Mouse (Mus musculus): ENCODE results near the gene Alad. TPM values are rescaled to one million over a fixed set of nuclear protein-coding genes. Genes with fewer than 3 reads are reported as not detected.
A peak's percentile ranks its signal among the peaks of the same experiment; 100 is the strongest.

The Alad gene
- polyA plus RNA-seq, 1 experiment: 64.4 TPM

DNA sequence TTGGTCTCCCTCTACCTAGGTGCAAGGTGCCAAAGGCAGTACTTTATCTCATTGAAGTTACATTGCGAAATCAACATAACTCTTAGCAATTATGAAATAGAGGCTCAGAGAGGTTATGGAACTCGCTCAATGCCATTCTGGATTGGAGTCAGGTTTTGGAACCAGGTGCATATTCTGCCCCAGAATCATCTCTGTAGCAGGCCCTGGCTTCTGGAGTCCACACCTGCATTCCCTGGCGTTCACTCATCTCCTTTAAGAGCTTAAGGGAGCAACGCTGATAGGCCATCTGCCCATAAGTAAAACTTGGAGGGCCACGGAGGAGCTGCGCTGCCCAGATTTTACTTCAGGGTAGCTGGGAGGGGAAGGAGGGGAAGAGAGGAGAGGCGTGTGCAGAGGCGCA is 2.7 kb downstream of the Alad start:
- DNase-seq: no peak
- Histone ChIP-seq H3K27me3 (ENCODE audit: control insufficient read depth, insufficient read depth, low read length) (no peaks in the 10 kb centered on the region), H3K4me3 (replicated peaks; ENCODE audit: insufficient read depth, low read depth, low read length) (no peak overlapping the region), H3K4me1 (ENCODE audit: control insufficient read depth, insufficient read depth, low read length) (peaks cover 24% of the 10 kb centered on the region), H3K27ac (ENCODE audit: insufficient read depth, low read length) (peak overlapping the region; percentile 48)
- WGBS: 65% methylated on average over 8 of the region's 8 CpGs
- TF ChIP-seq POLR2A (IDR thresholded peaks at IDR 0.05; ENCODE audit: borderline replicate concordance, insufficient read depth, low read length): no peak
- TF ChIP-seq CTCF (IDR thresholded peaks at IDR 0.05; ENCODE audit: borderline replicate concordance, insufficient read depth, low read depth, low read length): no peak

DNA sequence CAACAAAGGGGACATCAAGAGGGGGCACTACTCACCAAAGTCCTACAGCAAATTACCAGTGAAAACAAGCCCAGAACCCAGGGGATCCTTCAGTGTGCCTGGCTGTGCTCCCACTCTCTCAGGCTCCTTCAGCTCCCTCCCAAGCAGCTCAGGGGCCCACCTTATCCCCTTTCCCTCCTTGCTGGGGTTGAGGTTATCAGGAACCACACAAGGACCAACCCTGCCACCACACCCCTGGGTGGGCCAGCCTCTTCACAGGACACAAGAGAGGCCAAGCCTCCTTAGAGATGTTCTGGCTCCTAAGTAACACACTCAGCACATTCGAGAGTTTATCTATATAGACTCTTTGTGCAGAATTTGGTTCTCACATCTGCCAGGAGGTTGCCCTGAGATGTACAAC is 3.1 kb downstream of the Alad start:
- TF ChIP-seq CTCF (IDR thresholded peaks at IDR 0.05; ENCODE audit: borderline replicate concordance, insufficient read depth, low read depth, low read length) (no peak), POLR2A (IDR thresholded peaks at IDR 0.05; ENCODE audit: borderline replicate concordance, insufficient read depth, low read length) (no peak)

DNA sequence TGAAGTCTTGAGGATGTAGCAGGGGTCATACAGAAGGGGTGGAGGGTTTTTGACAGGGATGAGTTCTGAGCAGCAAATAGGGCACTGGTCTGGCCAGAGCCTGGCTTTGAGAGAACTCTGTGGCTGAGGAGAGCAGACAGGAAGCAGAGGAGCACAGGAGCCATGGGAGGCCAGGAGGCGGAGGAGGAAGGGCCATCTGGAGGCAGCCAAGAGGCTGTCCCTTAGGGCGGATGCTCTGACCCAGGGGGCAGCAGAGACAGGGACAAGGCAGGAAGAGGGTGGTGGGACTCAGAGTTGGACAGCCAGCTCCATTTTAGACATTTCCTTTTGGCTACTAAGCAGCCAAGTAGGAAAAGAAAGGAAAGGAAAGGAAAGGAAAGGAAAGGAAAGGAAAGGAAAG is 3.6 kb downstream of the Alad start:
- H3K4me3 ChIP-seq (replicated peaks; ENCODE audit: insufficient read depth, low read depth, low read length): peak overlapping the region; percentile 20
- no peaks in the 10 kb centered on the region for H3K27me3 ChIP-seq (ENCODE audit: control insufficient read depth, insufficient read depth, low read length)
- DNase-seq: peak; percentile 72 to 80
- peak overlapping the region; percentile 95 for H3K27ac ChIP-seq (ENCODE audit: insufficient read depth, low read length)
- WGBS: 6% methylated on average over 2 of the region's 2 CpGs
- H3K4me1 ChIP-seq (ENCODE audit: control insufficient read depth, insufficient read depth, low read length): peaks cover 24% of the 10 kb centered on the region
- 0 out of 2 replicates have a peak, but pooled peaks have one; percentile 1 for TF ChIP-seq CTCF (IDR thresholded peaks at IDR 0.05; ENCODE audit: borderline replicate concordance, insufficient read depth, low read depth, low read length)
- peak; percentile 39; the same call in 1 of the 2 replicates for TF ChIP-seq POLR2A (IDR thresholded peaks at IDR 0.05; ENCODE audit: borderline replicate concordance, insufficient read depth, low read length)

More for the DNA sequence above, 3.1 kb downstream of the Alad start:
- peak overlapping the region; percentile 95 for H3K27ac ChIP-seq (ENCODE audit: insufficient read depth, low read length)
- H3K4me1 ChIP-seq (ENCODE audit: control insufficient read depth, insufficient read depth, low read length): peaks cover 24% of the 10 kb centered on the region
- peak overlapping the region; percentile 0 for H3K4me3 ChIP-seq (replicated peaks; ENCODE audit: insufficient read depth, low read depth, low read length)
- DNase-seq: no peak
- no peaks in the 10 kb centered on the region for H3K27me3 ChIP-seq (ENCODE audit: control insufficient read depth, insufficient read depth, low read length)
- WGBS: 80% methylated on average over 1 of the region's 1 CpGs

DNA sequence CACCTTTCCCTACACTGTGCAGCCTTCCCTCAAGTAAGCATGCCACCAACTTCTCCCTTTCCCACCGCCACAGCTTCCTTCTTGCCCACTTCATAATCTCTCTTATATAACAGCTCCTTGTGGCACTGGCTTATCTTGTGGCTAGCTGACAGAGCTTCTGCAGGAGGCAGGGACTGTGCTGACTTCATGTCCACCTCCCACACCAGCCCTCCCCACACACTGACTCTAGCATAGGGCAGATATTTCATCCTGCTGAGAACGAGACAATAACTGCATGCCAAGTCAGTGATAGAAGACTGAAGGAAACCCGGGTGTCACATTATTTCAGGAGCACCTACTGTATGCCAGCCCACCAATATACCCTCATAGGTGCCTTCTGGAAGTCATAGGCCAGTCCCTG is 4.2 kb downstream of the Alad start:
- H3K27ac ChIP-seq (ENCODE audit: insufficient read depth, low read length): peak overlapping the region; percentile 95
- WGBS: 16% methylated on average over 3 of the region's 3 CpGs
- no peaks in the 10 kb centered on the region for H3K27me3 ChIP-seq (ENCODE audit: control insufficient read depth, insufficient read depth, low read length)
- H3K4me1 ChIP-seq (ENCODE audit: control insufficient read depth, insufficient read depth, low read length): peaks cover 24% of the 10 kb centered on the region
- peak in 1 of 2 experiments; percentile 66 for DNase-seq
- peak overlapping the region; percentile 20 for H3K4me3 ChIP-seq (replicated peaks; ENCODE audit: insufficient read depth, low read depth, low read length)
- TF ChIP-seq POLR2A (IDR thresholded peaks at IDR 0.05; ENCODE audit: borderline replicate concordance, insufficient read depth, low read length) (no peak), CTCF (IDR thresholded peaks at IDR 0.05; ENCODE audit: borderline replicate concordance, insufficient read depth, low read depth, low read length) (no peak)

DNA sequence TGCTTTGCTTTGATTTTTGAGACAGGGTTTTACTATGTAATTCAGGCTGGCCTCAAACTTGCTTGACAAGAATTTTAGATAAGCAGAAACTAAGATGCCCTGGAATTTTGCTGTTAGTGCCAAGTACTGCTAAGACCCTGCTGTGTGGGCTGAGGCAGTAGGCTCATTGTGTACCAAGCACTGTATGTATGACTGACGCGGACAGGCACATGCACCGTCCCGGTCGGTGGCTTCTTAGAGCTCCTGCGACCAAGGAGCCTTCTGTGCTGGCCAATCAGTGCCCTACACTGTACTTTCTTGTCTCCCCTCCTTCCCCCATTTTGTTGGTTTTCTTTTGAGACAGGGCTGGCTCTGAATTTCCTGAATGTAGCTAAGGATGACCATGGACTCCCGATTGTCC is 4.7 kb downstream of the Alad start:
- H3K27ac ChIP-seq (ENCODE audit: insufficient read depth, low read length): peak overlapping the region; percentile 95
- TF ChIP-seq POLR2A (IDR thresholded peaks at IDR 0.05; ENCODE audit: borderline replicate concordance, insufficient read depth, low read length) (no peak), CTCF (IDR thresholded peaks at IDR 0.05; ENCODE audit: borderline replicate concordance, insufficient read depth, low read depth, low read length) (no peak)
- H3K4me3 ChIP-seq (replicated peaks; ENCODE audit: insufficient read depth, low read depth, low read length): peak overlapping the region; percentile 20
- DNase-seq: no peak
- 37% methylated on average over 7 of the region's 7 CpGs for WGBS
- H3K4me1 ChIP-seq (ENCODE audit: control insufficient read depth, insufficient read depth, low read length): peaks cover 24% of the 10 kb centered on the region
- no peaks in the 10 kb centered on the region for H3K27me3 ChIP-seq (ENCODE audit: control insufficient read depth, insufficient read depth, low read length)

DNA sequence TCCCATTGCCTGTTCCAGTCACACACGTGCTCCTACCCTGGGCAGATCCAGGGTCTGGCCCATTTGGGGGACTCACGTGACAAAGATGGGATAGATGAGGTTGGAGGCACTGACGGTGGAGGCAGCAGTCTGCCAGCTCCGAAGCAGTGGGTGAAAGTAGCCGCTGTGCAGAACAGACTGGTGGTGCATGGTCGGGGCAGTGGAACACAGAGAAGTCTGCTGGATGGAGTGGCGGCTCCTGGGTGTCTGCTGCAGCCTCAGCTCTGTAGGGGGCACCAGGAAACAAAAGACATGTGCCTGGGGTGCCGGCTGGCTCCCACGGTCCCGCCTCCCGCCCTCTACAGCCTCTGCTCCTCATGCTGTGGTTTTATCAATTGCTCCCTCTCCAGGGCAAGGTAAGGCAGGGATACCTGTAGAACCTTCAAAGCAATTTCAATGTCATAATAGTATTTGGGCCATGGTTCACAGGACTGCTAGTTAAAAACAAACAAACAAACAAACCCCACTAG is 5.7 kb downstream of the Alad start:
- 50% methylated on average over 11 of the region's 11 CpGs for WGBS
- H3K4me1 ChIP-seq (ENCODE audit: control insufficient read depth, insufficient read depth, low read length): peaks cover 24% of the 10 kb centered on the region
- DNase-seq: no peak
- no peak overlapping the region for H3K4me3 ChIP-seq (replicated peaks; ENCODE audit: insufficient read depth, low read depth, low read length)
- TF ChIP-seq POLR2A (IDR thresholded peaks at IDR 0.05; ENCODE audit: borderline replicate concordance, insufficient read depth, low read length) (no peak), CTCF (IDR thresholded peaks at IDR 0.05; ENCODE audit: borderline replicate concordance, insufficient read depth, low read depth, low read length) (no peak)
- H3K27me3 ChIP-seq (ENCODE audit: control insufficient read depth, insufficient read depth, low read length): no peaks in the 10 kb centered on the region
- H3K27ac ChIP-seq (ENCODE audit: insufficient read depth, low read length): no peak overlapping the region

DNA sequence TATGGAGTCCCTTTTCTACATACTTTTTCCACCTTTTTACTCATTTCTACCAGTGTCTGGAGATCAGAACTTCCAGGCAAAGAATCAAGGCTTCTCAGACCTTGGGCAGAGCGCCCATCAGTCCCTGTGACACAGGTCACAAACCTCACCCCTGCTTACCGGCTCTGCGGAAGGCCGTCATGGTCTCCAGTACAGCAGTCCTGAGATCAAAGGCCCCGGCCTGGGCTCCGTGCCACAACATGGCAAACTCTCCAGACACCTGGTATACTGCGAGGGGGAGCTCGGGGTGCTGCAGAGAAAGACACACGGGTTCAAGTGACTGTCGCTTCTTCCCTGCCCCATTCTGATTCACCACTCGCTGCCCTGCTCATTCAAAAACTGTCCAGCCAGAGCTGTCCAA is 9.8 kb downstream of the Alad start:
- Histone ChIP-seq H3K4me1 (ENCODE audit: control insufficient read depth, insufficient read depth, low read length) (peaks cover 5% of the 10 kb centered on the region), H3K27ac (ENCODE audit: insufficient read depth, low read length) (no peak overlapping the region), H3K27me3 (ENCODE audit: control insufficient read depth, insufficient read depth, low read length) (no peaks in the 10 kb centered on the region), H3K4me3 (replicated peaks; ENCODE audit: insufficient read depth, low read depth, low read length) (no peak overlapping the region)
- DNase-seq: no peak
- WGBS: 44% methylated on average over 11 of the region's 11 CpGs
- TF ChIP-seq POLR2A (IDR thresholded peaks at IDR 0.05; ENCODE audit: borderline replicate concordance, insufficient read depth, low read length) (no peak), CTCF (IDR thresholded peaks at IDR 0.05; ENCODE audit: borderline replicate concordance, insufficient read depth, low read depth, low read length) (no peak)

DNA sequence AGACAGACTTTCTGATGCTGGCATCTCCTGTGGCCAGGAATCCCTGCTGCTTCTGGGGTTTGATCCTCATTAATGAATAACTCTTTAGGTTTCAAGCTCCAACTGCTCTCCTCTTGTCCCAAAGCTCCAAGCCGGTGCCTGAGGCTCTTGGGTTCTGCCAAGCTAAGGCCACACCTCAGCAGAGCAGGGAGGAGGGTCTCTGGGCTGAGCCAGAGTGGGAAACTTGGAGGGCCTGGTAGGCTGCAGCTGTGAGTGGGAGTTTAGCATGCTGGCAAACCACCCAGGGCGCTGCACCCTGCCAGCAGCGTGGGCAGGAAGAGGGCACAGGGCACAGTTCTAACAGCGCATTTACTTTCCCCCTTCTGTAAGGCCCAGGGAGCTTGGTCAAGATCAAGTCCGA is 10.9 kb downstream of the Alad start:
- peaks cover under 1% of the 10 kb centered on the region for H3K4me1 ChIP-seq (ENCODE audit: control insufficient read depth, insufficient read depth, low read length)
- DNase-seq: no peak
- no peak overlapping the region for H3K4me3 ChIP-seq (replicated peaks; ENCODE audit: insufficient read depth, low read depth, low read length)
- H3K27ac ChIP-seq (ENCODE audit: insufficient read depth, low read length): no peak overlapping the region
- TF ChIP-seq CTCF (IDR thresholded peaks at IDR 0.05; ENCODE audit: borderline replicate concordance, insufficient read depth, low read depth, low read length): no peak
- TF ChIP-seq POLR2A (IDR thresholded peaks at IDR 0.05; ENCODE audit: borderline replicate concordance, insufficient read depth, low read length): no peak
- no peaks in the 10 kb centered on the region for H3K27me3 ChIP-seq (ENCODE audit: control insufficient read depth, insufficient read depth, low read length)
- 28% methylated on average over 5 of the region's 5 CpGs for WGBS
